Mouse (Mus musculus): ENCODE results near the gene Fam214b. TPM values are rescaled to one million over a fixed set of nuclear protein-coding genes. Genes with fewer than 3 reads are reported as not detected.

The Fam214b gene
- 51.8 and 66.6 TPM in 2 replicates for total RNA-seq (2023)

GRCm38 (mm10) chr4:43045659-43046302 is at the start of gene Fam214b:
Gene Fam214b (minus strand): TSS chr4:43046220.

GRCm38 (mm10) chr4:43058753-43059654 is 13.0 kb upstream of the Fam214b start, which contains the start of gene Unc13b:
Gene Unc13b (plus strand): TSS chr4:43058953.

GRCm38 (mm10) chr4:43031237-43031995 is 14.6 kb downstream of the Fam214b start, which contains the start of gene Stoml2:
Gene Stoml2 (minus strand): TSS chr4:43031710.

DNA sequence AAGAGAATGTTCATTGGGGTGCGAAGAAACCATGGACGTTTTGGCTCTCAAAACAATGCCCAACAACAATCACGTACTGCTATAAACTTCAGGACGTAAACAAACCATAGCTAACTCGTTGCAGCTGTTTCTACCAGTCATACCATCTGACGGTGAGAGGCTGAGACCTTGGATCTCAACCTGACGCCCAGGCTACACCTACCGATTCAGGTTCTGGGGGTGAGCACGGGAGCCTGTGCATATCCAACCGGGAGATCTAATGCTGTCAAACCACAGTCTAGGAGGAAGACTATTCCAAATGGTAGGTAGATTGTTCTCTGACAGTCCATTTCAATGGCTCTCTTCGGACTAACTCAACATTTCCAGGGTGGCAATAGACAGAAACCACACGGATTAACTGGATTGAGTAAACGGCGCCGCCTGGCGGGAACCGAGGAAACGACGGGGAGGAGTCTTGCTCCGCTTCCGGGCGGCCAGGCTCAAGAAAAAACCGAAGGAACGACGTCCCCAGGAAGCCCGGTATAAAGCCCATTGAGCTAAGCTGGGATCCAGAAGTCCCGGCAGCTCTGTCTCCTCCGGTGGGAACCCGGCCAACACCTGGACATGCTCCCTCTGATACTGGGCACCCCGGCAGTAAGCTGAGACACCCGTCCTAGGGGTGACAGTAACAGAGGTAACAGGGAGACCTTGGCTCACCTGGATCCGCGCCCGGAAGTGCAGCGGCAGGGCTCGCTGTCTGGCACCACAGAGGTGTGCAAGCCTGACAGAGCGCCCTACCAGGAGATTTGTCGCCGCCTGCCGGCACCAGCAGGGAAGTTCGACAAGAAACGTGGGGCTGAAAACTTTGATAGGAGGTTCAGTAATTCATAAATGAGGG is 20.7 kb downstream of the Fam214b start, which contains the start of gene Pigo:
Pigo (minus strand) TSS at position 736 of the 877 bp plus-strand sequence.

DNA sequence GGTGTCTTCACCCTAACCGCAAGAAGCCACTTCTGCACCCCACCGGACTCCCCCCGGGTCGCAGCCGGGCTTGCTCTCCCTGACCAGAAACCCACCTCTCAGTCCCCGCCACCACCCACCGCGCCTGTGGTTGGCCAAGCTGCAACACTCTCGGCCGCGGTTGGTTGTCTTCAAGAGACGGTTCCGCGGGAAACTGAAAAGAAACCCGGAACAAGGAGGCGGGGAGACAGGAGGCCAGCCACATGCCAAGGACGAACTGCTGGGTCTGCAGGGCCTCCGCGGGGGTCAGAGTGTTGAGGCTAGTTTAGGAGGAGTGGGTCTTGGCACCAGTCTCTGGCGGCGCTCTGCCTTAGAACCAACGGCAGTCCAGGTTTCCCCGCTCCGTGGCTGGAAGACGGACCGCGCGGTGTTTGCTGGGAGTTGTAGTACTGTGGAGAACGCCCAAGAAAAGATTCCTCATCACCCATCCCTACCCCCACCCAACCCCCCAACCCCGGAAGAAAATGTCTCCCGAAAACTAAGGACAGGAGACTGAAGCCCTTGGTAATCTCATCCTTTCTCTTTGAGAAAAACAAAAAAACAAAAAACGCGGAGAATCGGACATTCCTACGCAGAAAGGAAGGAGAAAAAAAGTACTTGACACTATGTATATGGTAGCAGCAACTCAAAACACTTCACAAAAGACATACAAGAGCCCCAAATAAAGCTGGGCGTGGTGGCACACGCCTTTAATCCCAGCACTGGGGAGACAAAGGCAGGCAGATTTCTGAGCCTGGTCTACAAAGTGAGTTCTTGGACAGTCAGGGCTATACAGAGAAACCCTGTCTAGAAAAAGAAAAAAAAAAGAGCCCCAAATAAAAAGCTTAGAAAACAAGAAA is 35.6 kb downstream of the Fam214b start, which contains the start of gene Fancg:
Fancg (minus strand) TSS at position 346 of the 878 bp plus-strand sequence.

DNA sequence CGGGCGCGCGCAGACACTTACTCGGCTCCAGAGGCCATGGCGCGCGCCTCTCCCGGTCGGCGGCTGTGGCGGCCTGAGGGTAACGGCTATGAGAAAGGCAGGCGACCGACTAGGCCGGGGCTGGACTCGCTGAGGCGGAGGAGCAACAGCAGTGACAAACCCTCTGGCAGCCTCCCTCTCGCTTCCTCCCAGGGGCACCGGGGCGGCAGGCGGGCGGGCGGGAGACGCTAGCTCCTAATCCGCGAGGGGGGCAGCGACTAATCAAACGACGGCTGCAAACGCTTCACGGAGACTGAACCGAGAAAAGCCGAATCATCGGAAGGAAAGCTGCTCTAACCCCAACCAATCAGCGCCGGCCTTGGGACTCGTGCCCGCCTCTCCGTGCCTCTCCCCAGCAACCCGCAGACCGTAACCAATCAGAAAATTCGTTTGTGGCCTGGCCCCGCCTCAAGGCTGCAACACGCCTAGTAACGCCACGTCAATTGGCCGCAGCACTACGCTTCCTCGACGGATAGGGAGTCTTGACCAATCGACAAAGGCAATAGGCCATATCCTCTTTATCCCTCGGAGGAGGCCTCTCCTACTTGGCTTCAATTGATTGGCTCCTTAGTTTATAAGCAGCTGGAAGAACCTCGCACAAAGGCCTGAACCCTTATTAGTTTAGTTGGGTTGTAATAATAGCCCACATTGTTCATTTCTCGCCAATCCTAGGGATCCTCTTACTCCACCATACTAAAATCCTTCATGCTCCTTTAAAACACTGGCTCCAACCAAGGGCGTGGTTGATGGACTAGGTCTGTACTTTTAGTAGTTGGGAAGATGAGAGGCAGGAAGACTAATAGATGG is 45.7 kb downstream of the Fam214b start, which contains the start of gene Vcp:
Vcp (minus strand) TSS at position 367 of the 846 bp plus-strand sequence.

Other genes with a start within 250 kb of the Fam214b start
- gene Fam205a1, start 192.3 kb downstream of the Fam214b start, total RNA-seq (2023) = not detected in 2 replicates
- gene Gm12394, start 189.4 kb downstream of the Fam214b start, total RNA-seq (2023) = not detected in 2 replicates
- not detected in 2 replicates for gene Fam205c, start 172.0 kb downstream of the Fam214b start, total RNA-seq (2023)
- 0.54 TPM in 1 of 2 replicates, not detected in the other for gene Phf24, start 129.6 kb downstream of the Fam214b start, total RNA-seq (2023)
- gene Dnajb5, start 96.4 kb downstream of the Fam214b start, total RNA-seq (2023) = 3.6 and 4.7 TPM in 2 replicates
- not detected in 2 replicates for gene 1700022I11Rik, start 76.6 kb downstream of the Fam214b start, total RNA-seq (2023)
- gene Vcp, start 45.7 kb downstream of the Fam214b start, total RNA-seq (2023) = 93.8 and 117 TPM in 2 replicates
- gene Fancg, start 35.7 kb downstream of the Fam214b start, total RNA-seq (2023) = 19.9 and 25.0 TPM in 2 replicates
- 9.8 and 24.3 TPM in 2 replicates for gene Pigo, start 20.4 kb downstream of the Fam214b start, total RNA-seq (2023)
- 37.9 and 43.3 TPM in 2 replicates for gene Stoml2, start 14.5 kb downstream of the Fam214b start, total RNA-seq (2023)
- gene Unc13b, start 12.7 kb upstream of the Fam214b start, total RNA-seq (2023) = 0.06 and 0.48 TPM in 2 replicates
- gene Atp8b5, start 220.9 kb upstream of the Fam214b start, total RNA-seq (2023) = not detected in 2 replicates

Measured in neutrophil, adult 65 days (primary cell).